Mouse (Mus musculus) ES-E14 (cell line): Measurements from ENCODE around the gene Rap1a. TPM values are rescaled to one million over a fixed set of nuclear protein-coding genes. Genes with fewer than 3 reads are reported as not detected.

Experiments
- DNase-seq: peaks from one replicate; pipeline ENCODE4 v3.0.0-alpha.2; 2013; ENCODE audit warnings: low read depth, low spot score
- H3K27ac ChIP-seq: 2 replicates; pipeline ENCODE4 v1.5.1; 2012; ENCODE audit warnings: low read depth, mild to moderate bottlenecking, low read length, moderate library complexity, mixed read lengths; ENCODE audit not compliant: poor library complexity, insufficient read depth, severe bottlenecking
- H3K36me3 ChIP-seq: 2 replicates; pipeline ENCODE4 v1.6.1; 2012; ENCODE audit warnings: mild to moderate bottlenecking, low read length, moderate library complexity, mixed read lengths; ENCODE audit not compliant: control insufficient read depth, poor library complexity, insufficient read depth, severe bottlenecking
- H3K4me1 ChIP-seq, 2 experiments: fragments of 150-350 bp in 1 of 2; sonication (generic) in 1 of 2; 2 replicates each; pipeline ENCODE4 v1.6.1; 2012; ENCODE audit warnings: low read length in 2 of 2, mild to moderate bottlenecking in 1 of 2, mixed read lengths in 1 of 2; ENCODE audit not compliant: control insufficient read depth in 2 of 2, insufficient read depth in 2 of 2, poor library complexity in 1 of 2
- H3K4me3 ChIP-seq, 2 experiments: fragments of 150-350 bp in 1 of 2; sonication (generic) in 1 of 2; 2 replicates each; pipeline ENCODE4 v1.5.1; 2012; ENCODE audit warnings: low read length in 2 of 2, low read depth in 1 of 2, mild to moderate bottlenecking in 1 of 2, mixed read lengths in 1 of 2; ENCODE audit not compliant: insufficient read depth in 1 of 2, poor library complexity in 1 of 2, severe bottlenecking in 1 of 2
- H3K9ac ChIP-seq: 2 replicates; pipeline ENCODE4 v1.6.1; 2012; ENCODE audit warnings: low read depth, mild to moderate bottlenecking, low read length, mixed read lengths; ENCODE audit not compliant: poor library complexity, insufficient read depth, severe bottlenecking
- H3K9me3 ChIP-seq: fragments of 150-350 bp; sonication (generic); 2 replicates; pipeline ENCODE4 v1.6.1; 2012; ENCODE audit warnings: low read depth, mild to moderate bottlenecking, low read length; ENCODE audit not compliant: control insufficient read depth, insufficient read depth
- CHD2 ChIP-seq: IDR thresholded peaks from 2 replicates; pipeline ENCODE4 v1.6.1; 2014; ENCODE audit warnings: mild to moderate bottlenecking, low read depth, low read length, inconsistent platforms
- HCFC1 ChIP-seq: IDR thresholded peaks from 2 replicates; pipeline ENCODE4 v1.6.1; 2012; ENCODE audit warnings: low read length, inconsistent platforms, borderline replicate concordance; ENCODE audit not compliant: insufficient read depth
- MAFK ChIP-seq: IDR thresholded peaks from 2 replicates; pipeline ENCODE4 v1.6.1; 2014; ENCODE audit warnings: mild to moderate bottlenecking, low read depth, low read length, inconsistent platforms; ENCODE audit not compliant: insufficient read depth
- ZC3H11A ChIP-seq: IDR thresholded peaks from 2 replicates; pipeline ENCODE4 v1.6.1; 2012; ENCODE audit warnings: low read depth, mild to moderate bottlenecking, inconsistent platforms, low read length, borderline replicate concordance
- ZNF384 ChIP-seq: IDR thresholded peaks from 2 replicates; pipeline ENCODE4 v1.6.1; 2012; ENCODE audit warnings: low read depth, low read length, inconsistent platforms
- in situ Hi-C, 2 experiments: fragments of 600-800 bp; cut with MboI; formaldehyde crosslinking; loops; one replicate each; pipeline ENCODE4 v1.15.1; 2025; ENCODE audit warnings: low sequenced_read_pairs in 2 of 2, inconsistent platforms in 1 of 2; ENCODE audit not compliant: unreplicated experiment in 2 of 2
- total RNA-seq: library from RNA; depleted of rRNA; stranded (reverse); fragments of 300-350 nt; gene quantifications from 2 replicates; pipeline ENCODE4 v1.2.3, GENCODE M21; 2012

Rap1a gene
- total RNA-seq, 1 experiment = 23.2 TPM

- DNase-seq = no peak
- H3K4me3 ChIP-seq = no peak overlapping the region
- H3K9ac ChIP-seq = no peak overlapping the region
- TF ChIP-seq HCFC1 (no peak), MAFK (no peak), CHD2 (no peak), ZC3H11A (no peak), ZNF384 (no peak)
- H3K9me3 ChIP-seq = no peaks in the 10 kb centered on the region
- no peak overlapping the region for H3K27ac ChIP-seq
- peaks cover 6 to 10% of the 10 kb centered on the region in 2 experiments; a peak in 3 of 4 replicates for H3K4me1 ChIP-seq
- no peaks in the 10 kb centered on the region for H3K36me3 ChIP-seq
- in situ Hi-C loops = no loop called here
Measured at GRCm38 (mm10) chr3:105824704-105825103, 23.6 kb upstream of the Rap1a start.

GRCm38 (mm10) chr3:105824103-105824502 is 23.0 kb upstream of the Rap1a start:
- DNase-seq = no peak
- Histone ChIP-seq H3K36me3 (no peaks in the 10 kb centered on the region), H3K9me3 (no peaks in the 10 kb centered on the region), H3K4me3 (no peak overlapping the region), H3K27ac (no peak overlapping the region), H3K9ac (no peak overlapping the region), H3K4me1 (peaks cover 6 to 10% of the 10 kb centered on the region in 2 experiments; a peak in 3 of 4 replicates)
- TF ChIP-seq HCFC1 = no peak
- TF ChIP-seq ZNF384 = no peak
- TF ChIP-seq MAFK = no peak
- in situ Hi-C loops = no loop called here

GRCm38 (mm10) chr3:105823609-105824008 is 22.5 kb upstream of the Rap1a start:
- no peak overlapping the region for H3K4me3 ChIP-seq
- no peaks in the 10 kb centered on the region for H3K9me3 ChIP-seq
- peaks cover 6 to 10% of the 10 kb centered on the region in 2 experiments; a peak in 3 of 4 replicates for H3K4me1 ChIP-seq
- no peaks in the 10 kb centered on the region for H3K36me3 ChIP-seq
- in situ Hi-C loops = no loop called here
- no peak overlapping the region for H3K27ac ChIP-seq
- TF ChIP-seq ZNF384 (no peak), HCFC1 (no peak), ZC3H11A (no peak), CHD2 (no peak), MAFK (no peak)
- no peak overlapping the region for H3K9ac ChIP-seq
- DNase-seq = no peak

- Histone ChIP-seq H3K36me3 (no peaks in the 10 kb centered on the region), H3K9ac (no peak overlapping the region), H3K27ac (no peak overlapping the region), H3K4me1 (peaks cover 6 to 10% of the 10 kb centered on the region in 2 experiments; a peak in 3 of 4 replicates), H3K4me3 (no peak overlapping the region), H3K9me3 (no peaks in the 10 kb centered on the region)
- DNase-seq = no peak
- in situ Hi-C loops = no loop called here
- no peak for TF ChIP-seq ZC3H11A
- no peak for TF ChIP-seq MAFK
- no peak for TF ChIP-seq HCFC1
- no peak for TF ChIP-seq ZNF384
- TF ChIP-seq CHD2 = no peak
Measured at GRCm38 (mm10) chr3:105821504-105821903, 20.4 kb upstream of the Rap1a start.

GRCm38 (mm10) chr3:105820272-105820671 is 19.1 kb upstream of the Rap1a start:
- Histone ChIP-seq H3K36me3 (no peaks in the 10 kb centered on the region), H3K27ac (no peak overlapping the region), H3K4me1 (peaks cover 1 to 2% of the 10 kb centered on the region in 2 experiments; a peak in 2 of 4 replicates), H3K4me3 (no peak overlapping the region), H3K9ac (no peak overlapping the region), H3K9me3 (no peaks in the 10 kb centered on the region)
- DNase-seq = no peak
- in situ Hi-C loops = no loop called here
- no peak for TF ChIP-seq ZNF384
- no peak for TF ChIP-seq ZC3H11A
